Mouse (Mus musculus) erythroid progenitor cell, adult 5-6 weeks (primary cell): Measurements from ENCODE around the gene Fam217b. TPM values are rescaled to one million over a fixed set of nuclear protein-coding genes. Genes with fewer than 3 reads are reported as not detected.

Experiments
- ATAC-seq: replicated peaks from 2 replicates; pipeline ENCODE4 v1.8.0; 2016; ENCODE audit warnings: moderate number of reproducible peaks, mild to moderate bottlenecking, moderate TSS enrichment, inconsistent platforms; ENCODE audit not compliant: poor library complexity, low FRiP score, severe bottlenecking
- total RNA-seq, 2 experiments: library from RNA; stranded (forward) in 1 of 2; stranded (reverse) in 1 of 2; fragments of 150-400 nt in 1 of 2; fragments of 186-747, 209-891 nt in 1 of 2; gene quantifications; 2 replicates each; pipeline versions ENCODE4 v1.2.3 to v1.2.4; 2015 to 2017; ENCODE audit warnings: low replicate concordance in 2 of 2

The Fam217b gene
- total RNA-seq (2015; ENCODE audit: low replicate concordance), result 1.1 and 1.7 TPM in 2 replicates
- 0.76 and 1.4 TPM in 2 replicates for total RNA-seq (2017; ENCODE audit: low replicate concordance)

DNA sequence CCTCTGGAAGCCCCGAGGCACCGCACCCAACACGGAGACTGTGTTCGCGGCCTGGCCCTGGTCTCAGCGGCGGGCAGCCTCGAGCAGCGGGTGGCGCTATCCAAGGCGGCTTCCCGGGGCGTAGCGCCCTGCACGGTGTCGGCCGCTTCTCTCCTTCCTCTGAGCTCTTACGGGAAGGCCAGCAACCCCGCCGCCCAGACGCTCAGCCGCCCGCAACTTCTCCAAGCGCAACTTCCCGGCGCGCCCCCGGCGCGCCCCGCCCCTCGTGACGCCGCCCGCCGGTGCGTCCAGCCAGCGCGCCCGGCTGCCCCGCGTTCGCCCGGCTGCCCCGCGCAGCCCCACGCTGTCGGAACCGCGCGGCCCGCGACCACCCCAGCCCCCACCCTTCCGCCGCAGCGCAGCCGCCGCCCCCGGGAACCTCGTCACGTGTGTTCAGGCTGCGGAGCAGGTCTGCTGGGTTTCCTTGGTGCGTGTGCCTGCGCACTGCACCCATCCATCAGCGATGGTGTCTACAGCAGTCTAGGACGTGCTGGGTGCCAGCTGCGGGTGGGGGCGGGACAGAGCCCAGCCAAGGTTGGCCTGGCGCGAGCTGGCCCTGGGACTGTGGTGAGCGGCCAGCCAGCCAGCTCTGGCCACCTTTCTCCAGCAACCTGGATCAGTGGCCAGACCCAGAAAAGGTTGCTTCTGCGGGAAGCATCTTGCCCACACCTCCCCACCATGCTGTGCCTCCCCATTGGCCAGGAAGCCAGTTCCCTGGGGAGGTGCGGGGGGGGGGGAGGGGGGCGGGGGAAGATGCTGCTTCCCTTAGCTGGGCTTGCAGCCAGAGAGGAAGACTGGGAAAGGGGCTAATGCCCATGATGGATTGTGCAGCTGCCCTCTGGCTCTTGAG lies at the start of gene Fam217b, which contains the start of gene Ppp1r3d:
TSS of gene Fam217b (plus strand) at position 264 of the 889 bp plus-strand sequence.
TSS of gene Ppp1r3d (minus strand) at position 212 of the 889 bp plus-strand sequence.
- no peak for ATAC-seq

GRCm38 (mm10) chr2:178407053-178407815 lies 7.1 kb upstream of the Fam217b start, which contains the start of gene Sycp2:
Sycp2 (minus strand) TSS chr2:178407685.
- ATAC-seq, result no peak; the same call in 1 of the 2 replicates

GRCm38 (mm10) chr2:178409024-178409423 lies 5.3 kb upstream of the Fam217b start:
- ATAC-seq, result no peak

DNA sequence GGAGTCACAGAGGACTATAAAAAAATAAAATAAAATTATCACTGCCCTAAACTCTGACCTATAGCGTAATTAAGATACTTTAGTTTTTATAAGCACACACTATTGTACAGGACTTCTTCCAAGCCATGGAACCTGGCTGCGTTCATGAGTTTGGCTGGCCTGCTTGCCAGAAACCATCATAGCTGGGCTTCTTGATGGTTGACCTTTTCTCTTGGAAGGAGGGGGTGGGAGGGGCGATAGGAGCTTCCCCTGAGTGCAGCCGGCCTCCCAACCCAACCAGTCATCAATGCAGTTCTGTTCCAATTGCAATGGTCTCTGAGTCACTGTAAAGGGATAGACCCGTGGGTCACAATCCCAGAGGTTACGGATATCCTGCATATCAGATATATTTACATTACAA lies 4.0 kb upstream of the Fam217b start:
- no peak for ATAC-seq

GRCm38 (mm10) chr2:178412598-178412997 lies 1.7 kb upstream of the Fam217b start:
- ATAC-seq, result no peak

DNA sequence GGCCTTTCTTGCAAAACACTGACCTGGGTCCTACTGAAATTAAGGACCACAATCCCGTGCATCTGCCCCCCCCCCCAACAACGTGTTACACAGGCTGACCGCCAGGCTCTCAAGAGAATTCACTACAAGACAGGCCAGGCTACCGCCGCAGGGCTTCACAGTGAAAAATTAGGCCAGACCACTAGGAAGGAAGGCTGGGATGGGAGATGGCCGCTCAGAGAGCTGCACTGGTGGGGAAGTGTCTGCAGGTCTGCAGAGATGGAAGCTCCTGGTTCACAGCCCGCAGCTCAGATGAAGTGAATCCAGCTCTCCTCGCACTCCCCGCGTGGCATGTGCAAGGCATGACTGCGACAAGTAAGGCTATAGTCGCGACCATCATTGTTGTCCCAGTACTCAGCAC lies 1.2 kb upstream of the Fam217b start:
- ATAC-seq, result no peak

DNA sequence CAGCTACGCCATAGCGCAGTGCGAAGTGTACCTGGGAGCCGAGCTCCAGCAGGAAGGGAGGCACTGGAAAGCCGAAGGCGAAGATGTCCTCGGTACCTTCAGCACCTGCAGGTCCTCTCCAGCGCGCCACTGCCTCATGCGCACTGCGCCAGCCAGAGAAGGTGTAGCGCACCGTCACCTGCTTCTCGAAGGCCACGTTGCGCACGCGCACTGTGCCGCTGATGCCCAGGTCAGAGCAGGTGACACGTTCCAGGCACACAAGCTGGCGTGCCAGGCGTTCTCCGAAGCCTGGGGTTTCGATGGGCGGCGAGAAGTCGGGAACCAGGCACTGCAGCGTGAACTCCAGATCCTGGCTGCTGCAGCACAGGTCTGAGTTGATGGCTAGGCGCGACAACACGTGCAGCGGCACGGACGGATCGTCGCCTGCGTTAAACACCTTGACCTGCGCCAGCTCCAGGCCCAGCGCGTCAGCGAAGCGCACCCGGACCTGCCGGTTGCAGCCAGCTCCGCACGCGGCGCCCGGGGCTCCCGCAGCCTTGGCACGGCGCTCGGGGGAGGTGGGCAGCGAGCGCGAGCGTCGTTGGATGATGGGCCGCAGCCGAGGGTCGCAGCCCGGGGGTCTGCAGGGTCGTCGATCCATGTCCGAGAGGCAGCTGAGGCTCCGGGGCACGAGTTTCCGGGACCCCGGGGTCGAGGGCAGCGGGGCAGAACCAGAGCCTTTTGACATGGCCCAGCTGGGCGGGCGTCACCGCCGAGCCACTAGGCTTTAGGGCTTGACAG lies 653 bp upstream of the Fam217b start:
- ATAC-seq, result no peak

GRCm38 (mm10) chr2:178415150-178415448 lies 775 bp downstream of the Fam217b start:
- no peak for ATAC-seq

DNA sequence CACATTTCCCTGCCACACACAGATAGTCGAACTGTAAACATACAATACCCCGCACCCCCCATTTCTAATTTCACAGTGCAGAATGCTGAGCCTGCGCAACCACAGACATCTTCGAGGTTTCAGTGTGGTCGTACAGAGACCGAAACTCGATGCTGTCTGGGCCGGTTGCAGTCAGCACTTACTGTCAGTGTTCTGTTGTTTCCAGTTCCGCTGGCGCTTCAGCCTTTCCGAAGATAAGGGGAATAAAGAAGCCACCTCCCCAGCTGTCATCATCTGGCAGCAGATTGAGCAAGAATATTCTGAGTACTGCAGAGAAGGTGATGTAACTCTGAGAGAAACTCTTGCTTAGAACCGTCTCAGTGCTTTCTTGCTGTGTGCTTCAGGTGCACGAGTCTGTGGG lies 2.1 kb downstream of the Fam217b start:
- no peak for ATAC-seq

GRCm38 (mm10) chr2:178416970-178417369 lies 2.6 kb downstream of the Fam217b start:
- ATAC-seq, result no peak

DNA sequence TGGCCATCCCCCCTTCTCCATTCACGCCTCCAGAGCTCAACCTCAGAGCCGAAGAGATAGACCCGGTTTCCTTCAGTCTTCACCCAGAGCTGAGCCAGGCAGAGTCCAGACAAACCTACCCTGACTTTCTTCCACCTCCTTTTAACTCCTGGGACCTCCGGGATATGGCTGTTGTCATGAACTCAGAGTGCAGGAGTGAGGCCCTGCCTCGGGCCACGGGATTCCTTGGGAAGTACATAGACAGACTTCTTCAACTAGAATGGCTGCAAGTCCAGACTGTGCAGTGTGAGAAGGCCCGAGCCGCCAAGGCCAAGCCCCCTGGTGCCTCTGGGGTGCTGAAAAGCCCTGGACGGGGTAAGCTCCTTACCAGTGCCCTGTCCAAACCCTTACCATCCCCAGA lies 6.3 kb downstream of the Fam217b start:
- ATAC-seq, result no peak

DNA sequence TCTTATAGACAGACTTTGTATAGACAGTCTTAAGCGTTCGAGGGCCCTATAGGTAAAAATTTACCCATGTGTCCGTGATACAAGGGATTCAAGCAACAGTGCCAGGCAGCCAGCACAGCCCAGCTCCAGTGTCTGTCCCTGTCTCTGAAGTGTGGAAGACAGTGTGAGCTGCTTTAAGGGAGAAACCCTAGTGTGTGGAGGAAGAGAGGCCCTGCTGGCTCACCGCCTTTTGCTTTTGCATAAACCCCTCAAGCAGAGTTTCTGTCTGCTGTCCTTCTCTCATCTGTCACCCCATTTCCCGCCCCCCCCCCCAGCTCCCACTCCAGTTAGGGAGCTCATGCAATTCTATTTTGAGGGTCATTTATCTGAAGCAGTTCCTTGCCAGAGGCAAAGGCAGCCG lies 7.3 kb downstream of the Fam217b start:
- no peak for ATAC-seq

DNA sequence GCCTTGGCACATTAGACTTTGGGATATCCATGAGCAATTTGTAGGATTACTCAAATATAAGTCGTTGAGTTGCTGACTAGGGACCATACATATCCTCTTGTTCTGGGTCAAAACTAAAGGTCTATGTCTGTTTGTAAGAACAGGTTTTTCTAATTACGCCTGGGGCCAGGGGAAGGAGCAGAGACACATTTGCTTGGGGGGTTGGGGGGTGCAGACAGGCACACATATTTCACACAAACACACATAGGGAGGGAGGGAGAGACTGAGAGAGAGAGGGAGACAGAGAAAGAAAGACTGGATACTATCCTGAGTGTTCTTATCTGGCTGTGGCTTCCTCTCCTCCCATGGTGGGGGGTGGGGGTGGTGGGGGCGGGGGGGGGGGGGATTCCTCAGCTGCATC lies 7.9 kb downstream of the Fam217b start:
- ATAC-seq, result no peak

GRCm38 (mm10) chr2:178423223-178423622 lies 8.9 kb downstream of the Fam217b start:
- ATAC-seq, result no peak

DNA sequence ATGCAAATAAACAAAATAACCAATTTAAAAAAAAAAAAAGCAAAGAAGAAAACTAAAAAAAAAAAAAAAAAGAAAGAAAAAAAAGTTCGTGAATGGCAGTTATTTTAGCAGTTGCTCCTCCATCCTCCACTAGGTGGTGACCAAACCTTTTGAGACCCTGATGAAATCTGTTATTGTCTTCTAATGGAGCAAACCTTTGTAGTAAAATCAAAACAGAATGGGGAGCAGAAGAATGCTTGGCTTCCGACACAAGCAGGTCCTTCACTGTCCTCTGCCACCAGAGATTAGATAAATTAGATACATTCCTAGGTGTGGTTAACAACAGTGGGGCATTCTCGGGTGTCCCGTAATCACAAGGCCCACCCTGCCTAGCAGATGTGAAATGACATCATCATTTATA lies 11.9 kb downstream of the Fam217b start:
- no peak for ATAC-seq

GRCm38 (mm10) chr2:178427181-178427580 lies 12.9 kb downstream of the Fam217b start:
- ATAC-seq, result no peak

DNA sequence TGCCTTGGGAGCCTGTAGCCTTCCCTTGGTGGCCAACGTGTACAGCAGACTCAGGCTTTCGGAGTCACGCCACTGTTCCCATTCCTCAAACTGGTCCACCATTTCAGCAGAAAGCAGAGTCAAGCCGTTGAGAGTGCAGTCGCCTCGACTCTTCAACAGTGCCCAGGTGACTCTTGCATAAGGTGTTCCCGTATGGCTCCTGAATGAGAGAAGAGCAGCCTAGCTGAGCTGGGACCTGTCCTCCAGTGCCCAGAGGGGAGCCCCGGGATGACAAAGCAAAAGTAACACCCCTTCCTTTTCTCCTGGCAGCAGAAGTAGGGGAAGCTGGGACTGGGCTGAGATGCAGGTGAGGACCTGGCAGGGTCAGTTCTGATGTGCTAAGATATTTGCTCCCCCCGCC lies 13.9 kb downstream of the Fam217b start:
- no peak for ATAC-seq

DNA sequence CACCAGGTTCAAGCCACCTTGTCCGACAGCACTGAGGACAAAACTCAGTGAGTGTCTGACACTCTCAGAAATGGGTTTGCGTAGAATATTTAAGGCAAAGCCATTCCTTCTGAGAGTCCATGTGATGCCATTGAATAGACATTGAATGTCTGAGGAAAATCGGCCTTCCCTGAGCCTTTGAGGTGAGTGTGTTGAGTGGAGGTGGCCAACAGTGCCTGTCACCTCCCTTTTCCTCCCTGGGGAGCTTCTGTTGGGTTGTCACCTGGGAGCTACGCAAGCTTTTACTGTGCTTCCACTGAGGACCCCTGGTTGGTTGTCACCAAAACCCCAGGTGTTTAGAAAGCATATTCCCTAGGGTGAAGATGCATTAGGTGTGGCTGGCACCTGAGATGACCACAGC lies 14.4 kb downstream of the Fam217b start:
- ATAC-seq, result no peak

DNA sequence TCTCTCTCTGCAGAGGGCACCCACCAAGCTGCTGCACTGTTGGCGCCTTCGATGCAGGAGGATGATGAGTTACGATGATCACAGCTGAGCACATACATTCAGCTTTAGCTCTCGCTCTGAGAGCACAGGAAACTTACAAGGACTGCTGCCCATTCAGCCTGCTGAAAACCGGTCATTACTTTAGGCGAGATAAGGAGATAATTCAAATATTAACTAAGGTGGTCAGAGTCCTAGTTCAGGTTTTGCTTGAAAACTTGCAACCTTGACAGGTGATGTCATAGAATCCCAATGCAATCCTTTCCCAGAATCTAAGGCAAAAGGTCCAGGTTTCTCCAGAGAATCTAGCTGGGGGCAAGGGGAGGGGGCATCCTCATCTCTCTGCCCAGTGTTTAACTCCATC lies 15.1 kb downstream of the Fam217b start:
- ATAC-seq, result no peak

DNA sequence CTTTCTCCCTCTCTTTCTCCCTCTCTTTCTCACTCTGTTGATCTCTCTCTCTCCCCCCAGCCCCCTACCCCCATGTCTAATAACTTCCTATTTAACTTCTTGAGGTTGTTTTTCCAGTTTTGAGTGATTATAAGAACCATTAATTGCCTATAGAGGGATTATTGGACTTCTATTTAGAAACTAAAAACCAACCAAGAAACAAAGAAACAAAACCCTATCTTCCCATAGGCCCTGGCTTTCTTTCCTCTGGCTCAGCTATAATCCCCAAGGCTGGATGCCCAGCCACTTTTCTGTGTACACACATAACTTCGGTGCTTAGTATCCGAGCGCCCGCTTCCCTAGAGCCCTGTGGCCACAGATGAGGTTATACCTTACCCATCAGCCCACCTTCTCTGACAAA lies 15.9 kb downstream of the Fam217b start, which contains the start of gene Cdh26:
TSS of gene Cdh26 (plus strand) at position 301 of the 400 bp plus-strand sequence.
- no peak for ATAC-seq
